Mouse (Mus musculus) layer of hippocampus, adult 8-10 months (tissue): ENCODE results near the gene Piezo1. TPM values are rescaled to one million over a fixed set of nuclear protein-coding genes. Genes with fewer than 3 reads are reported as not detected.

Experiments
- DNase-seq, 2 experiments: peaks; one replicate each; pipeline ENCODE4 v3.0.0; 2022; ENCODE audit warnings: low spot score in 2 of 2
- total RNA-seq, 4 experiments: library from RNA; stranded (reverse); gene quantifications; 2 replicates each; pipeline ENCODE4 v1.2.4; 2022

Piezo1 gene
- total RNA-seq, 4 experiments from 2014 or later: 4.6 to 7.0 (median 4.9) TPM

DNA sequence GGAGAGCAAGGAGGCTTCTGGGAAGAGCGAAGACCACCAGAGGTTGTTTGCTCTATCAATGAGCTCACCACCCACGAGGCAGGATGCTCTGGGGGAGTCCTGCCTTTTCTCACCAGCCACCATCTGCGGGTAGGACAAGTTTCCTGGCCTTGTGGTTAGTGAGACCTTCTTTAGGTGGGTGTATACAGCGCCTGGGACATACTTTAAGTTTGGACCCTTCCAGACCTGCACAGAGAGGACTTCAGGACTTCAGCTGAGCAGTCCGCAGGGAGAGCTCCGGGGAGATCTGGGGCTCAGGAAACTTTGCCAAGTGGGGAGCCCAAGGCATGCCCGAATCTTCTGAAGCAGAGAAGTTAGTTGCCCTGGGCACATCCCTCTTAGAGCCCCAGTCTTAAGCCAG, 91.1 kb downstream of the Piezo1 start:
- DNase-seq: no peak

DNA sequence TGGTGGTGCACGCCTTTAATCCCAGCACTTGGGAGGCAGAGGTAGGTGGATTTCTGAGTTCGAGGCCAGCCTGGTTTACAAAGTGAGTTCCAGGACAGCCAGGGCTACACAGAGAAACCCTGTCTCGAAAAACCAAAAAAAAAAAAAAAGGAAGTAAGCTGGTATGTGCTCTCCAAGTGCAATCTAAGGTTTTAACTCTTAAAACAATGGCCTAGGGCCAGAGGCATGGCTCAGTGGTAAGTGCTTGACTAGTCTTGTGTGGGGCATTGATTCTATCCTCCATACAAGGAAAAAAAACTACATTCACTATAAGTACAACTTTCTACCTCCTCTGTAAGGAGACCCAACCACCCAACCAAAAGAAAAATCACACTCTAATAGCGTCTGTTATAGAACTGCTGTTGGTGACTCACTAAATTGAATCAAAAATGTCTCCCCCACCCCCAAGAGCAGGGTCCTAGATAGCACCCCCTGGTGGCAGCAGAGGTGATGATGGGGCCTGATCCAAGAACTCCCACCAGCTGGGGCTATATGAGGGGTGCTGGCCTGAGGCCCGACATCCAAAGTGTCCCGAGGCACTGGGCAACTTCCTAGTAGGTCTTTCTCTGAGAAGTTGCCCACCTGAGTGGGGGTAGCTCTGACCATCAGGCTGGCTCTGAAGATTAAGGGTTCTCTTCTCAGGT, 91.8 kb downstream of the Piezo1 start:
- DNase-seq: no peak

- DNase-seq: no peak
Measured at GRCm38 (mm10) chr8:122457171-122457570, 94.0 kb downstream of the Piezo1 start.

GRCm38 (mm10) chr8:122454409-122454808, 96.7 kb downstream of the Piezo1 start:
- DNase-seq: no peak

GRCm38 (mm10) chr8:122452154-122452553, 99.0 kb downstream of the Piezo1 start:
- no peak for DNase-seq

DNA sequence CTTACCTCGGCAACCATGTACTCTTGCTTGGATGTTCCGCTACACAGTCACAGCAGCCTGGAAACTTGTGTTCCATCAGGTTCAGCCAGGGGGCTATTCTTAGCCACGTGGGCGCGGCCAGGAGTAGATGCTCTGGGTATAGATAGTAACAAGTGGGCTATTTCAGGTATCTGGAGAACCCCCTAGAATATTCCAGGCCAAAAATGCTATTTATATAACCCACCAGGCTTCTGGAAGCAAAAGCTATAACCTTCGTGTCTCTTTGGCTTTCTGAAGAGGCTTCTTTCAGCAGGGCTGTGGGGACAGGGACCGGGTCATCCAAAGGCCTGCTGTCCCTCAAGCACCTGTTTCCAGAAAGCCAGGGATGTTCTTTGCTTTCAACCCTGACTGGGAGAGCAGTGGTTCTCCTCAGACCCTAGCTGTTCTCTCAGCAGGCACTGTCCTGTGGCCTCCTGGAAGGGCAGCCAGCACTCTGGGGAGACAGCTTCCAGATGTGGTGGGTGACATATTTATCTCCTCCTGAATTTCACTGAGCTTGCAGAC, 99.9 kb downstream of the Piezo1 start:
- no peak for DNase-seq

- DNase-seq: no peak
Measured at GRCm38 (mm10) chr8:122445203-122445602, 105.9 kb downstream of the Piezo1 start.

- peak; percentile 88 to 89 for DNase-seq
Measured at GRCm38 (mm10) chr8:122444058-122444748, 106.9 kb downstream of the Piezo1 start.

DNA sequence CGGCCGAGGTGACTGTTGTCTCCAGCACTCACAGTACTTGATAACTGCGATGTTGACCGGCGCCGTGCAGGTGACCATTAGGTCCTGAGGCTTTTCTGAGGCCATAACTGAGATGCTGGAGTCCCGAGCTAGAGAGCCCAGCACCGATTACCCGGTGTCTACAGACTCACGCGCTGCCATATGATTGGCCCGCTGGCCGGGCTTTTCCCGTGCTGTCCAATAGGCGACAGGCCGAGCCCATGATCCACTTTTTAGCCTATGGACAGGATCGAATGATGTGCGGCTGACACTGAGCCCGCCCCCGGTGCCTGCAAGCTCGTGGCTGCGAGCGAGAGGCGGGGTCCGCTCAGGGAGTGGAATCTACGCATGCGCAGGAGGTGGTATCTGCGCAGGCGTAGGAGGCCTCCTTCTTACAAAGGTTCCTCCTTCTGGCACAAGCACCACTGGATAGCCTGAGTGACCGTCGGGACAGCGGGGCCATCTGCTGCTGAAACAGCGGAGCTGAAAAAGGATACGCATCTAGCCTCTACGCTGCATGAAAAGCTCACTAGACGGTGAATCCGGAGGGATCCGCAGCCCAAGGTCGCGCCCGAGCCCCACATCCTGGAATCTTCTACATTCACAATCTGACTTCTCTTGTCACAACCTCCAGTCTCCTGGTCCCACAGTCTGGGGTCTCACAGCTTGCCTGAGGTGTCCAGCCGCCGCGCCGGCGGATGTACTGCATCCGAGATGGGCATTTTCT, 107.7 kb downstream of the Piezo1 start, which contains the start of gene Mvd:
Mvd (minus strand) TSS at position 161 of the 745 bp plus-strand sequence.
- DNase-seq: peak; percentile 99 to 100

- DNase-seq: no peak
Measured at GRCm38 (mm10) chr8:122442781-122443180, 108.3 kb downstream of the Piezo1 start.

DNA sequence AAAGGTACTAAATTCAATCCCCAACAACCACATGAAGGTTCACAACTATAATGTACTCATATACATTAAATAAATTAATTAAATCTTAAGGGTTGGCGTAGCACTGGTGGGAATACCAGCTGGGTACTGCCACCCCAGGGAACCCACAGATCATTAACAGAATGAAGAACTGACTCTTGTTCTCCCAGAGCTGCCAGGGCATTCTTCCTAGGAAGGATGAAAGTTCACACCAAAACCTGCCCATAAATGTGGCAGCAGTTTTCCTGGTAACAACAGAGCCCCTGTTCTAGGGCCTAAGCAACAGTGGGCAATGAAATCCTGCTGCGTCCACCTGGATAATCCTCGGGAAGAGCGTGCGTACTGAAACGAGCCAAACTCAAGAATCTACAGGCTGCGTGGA, 108.8 kb downstream of the Piezo1 start:
- DNase-seq: no peak

GRCm38 (mm10) chr8:122441326-122441725, 109.8 kb downstream of the Piezo1 start:
- no peak for DNase-seq

DNA sequence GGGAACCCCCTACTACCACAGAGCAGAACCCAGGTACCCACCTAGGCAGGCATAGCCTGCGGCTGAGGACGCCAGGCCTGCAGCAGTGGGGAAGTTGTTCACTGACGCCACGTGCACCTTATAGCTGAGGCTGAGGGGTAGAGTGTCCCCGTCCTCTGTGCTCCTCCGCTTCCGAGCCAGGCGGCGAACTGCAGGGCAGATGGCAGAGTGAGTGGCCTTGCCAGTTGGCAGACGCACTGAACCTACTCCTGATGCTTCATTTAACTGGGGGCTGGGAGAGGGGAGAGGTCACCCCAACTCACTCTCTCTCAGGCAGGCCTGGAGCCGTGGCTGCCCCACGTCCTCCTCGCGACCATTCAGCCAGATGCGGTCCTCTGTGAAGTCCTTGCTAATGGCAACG, 111.8 kb downstream of the Piezo1 start:
- no peak for DNase-seq

- DNase-seq: no peak
Measured at GRCm38 (mm10) chr8:122437708-122438331, 113.3 kb downstream of the Piezo1 start.

GRCm38 (mm10) chr8:122436586-122437125, 114.5 kb downstream of the Piezo1 start:
- DNase-seq: no peak

DNA sequence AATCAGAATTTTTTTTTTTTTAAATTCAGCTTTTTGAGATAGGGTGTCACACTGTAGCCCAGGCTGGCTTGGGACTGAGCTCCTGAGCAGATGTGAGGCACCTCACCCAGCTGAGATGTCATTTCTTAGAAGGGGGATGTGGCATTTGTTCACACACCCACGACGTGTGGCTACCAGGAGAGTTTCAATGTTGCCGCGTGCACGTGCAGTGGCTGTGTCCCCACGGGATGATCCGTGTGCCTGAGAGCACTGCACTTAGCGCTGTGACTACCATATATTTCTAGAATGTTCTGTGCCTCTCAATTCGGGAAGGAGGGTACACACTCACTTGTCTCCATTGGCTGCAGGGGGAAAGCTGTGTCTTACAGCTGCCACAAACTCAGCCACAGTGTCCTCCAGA, 115.0 kb downstream of the Piezo1 start:
- DNase-seq: no peak

DNA sequence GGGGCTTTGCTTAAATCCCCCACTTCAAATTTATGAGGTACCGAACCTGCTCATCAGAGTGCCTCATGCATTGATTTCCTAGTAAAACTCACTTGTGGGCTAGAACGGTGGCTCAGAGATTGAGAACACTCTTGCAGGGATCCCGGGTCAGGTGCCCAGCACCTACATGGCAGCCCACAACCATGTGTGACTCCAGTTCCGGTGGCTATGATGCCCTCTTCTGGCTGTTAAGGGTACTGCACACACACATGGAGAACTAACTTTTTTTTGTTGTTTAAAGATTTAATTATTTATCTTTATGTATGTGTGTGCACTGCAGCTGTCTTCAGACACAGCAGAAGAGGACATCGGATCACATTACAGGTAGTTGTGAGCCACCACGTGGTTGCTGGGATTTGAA, 115.8 kb downstream of the Piezo1 start:
- no peak for DNase-seq

GRCm38 (mm10) chr8:122433269-122433905, 117.7 kb downstream of the Piezo1 start:
- no peak for DNase-seq

GRCm38 (mm10) chr8:122432443-122433268, 118.5 kb downstream of the Piezo1 start, which contains the start of gene Cyba:
Cyba (minus strand) TSS chr8:122432930.
- DNase-seq: no peak
